Mouse (Mus musculus): Measurements from ENCODE around the gene Gm20830. TPM values are rescaled to one million over a fixed set of nuclear protein-coding genes. Genes with fewer than 3 reads are reported as not detected.

Gene Gm20830
- not detected for polyA plus RNA-seq (2017; shearing (Covaris generic))

DNA sequence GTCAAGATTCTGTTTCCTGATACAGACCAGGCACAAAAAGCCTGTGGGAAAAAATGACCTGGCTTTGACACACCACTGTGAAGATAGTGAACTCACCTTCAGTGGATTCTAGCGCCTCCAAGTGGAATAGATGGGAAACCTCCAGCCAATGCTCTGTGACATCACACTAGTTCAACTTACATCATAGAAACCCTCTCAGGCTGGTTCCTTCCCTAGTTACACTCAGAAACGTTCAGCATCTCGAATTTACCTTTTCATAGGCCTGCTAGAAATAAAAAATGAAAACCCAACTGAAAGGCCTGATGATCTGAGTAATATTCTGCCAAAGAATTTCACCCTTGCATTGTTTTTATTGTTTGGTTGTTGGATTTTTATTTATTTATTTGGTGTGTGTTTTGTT is at the start of gene Gm20830:
Gene Gm20830 (minus strand): TSS at position 101 of the 400 bp plus-strand sequence.

Other genes with a start within 250 kb of the Gm20830 start
- gene Gm21719, start 235.4 kb downstream of the Gm20830 start, polyA plus RNA-seq (2017; shearing (Covaris generic)) = not detected

Data from inflammation-experienced regulatory T-cells, adult 16 weeks (primary cell).